Mouse (Mus musculus) neural tube, postnatal 0 days (tissue): Measurements from ENCODE around the gene Vat1l. TPM values are rescaled to one million over a fixed set of nuclear protein-coding genes. Genes with fewer than 3 reads are reported as not detected.

Source experiments
- polyA plus RNA-seq: library from polyadenylated mRNA; unstranded; fragments of >200 nt; fragmentation: Nextera tagmentation; extraction: Ambion mirVana; gene quantifications from 2 replicates; pipeline ENCODE4 v1.2.1, GENCODE M21; 2015

Gene Vat1l
- polyA plus RNA-seq: 65.1 and 68.2 TPM in 2 replicates

DNA sequence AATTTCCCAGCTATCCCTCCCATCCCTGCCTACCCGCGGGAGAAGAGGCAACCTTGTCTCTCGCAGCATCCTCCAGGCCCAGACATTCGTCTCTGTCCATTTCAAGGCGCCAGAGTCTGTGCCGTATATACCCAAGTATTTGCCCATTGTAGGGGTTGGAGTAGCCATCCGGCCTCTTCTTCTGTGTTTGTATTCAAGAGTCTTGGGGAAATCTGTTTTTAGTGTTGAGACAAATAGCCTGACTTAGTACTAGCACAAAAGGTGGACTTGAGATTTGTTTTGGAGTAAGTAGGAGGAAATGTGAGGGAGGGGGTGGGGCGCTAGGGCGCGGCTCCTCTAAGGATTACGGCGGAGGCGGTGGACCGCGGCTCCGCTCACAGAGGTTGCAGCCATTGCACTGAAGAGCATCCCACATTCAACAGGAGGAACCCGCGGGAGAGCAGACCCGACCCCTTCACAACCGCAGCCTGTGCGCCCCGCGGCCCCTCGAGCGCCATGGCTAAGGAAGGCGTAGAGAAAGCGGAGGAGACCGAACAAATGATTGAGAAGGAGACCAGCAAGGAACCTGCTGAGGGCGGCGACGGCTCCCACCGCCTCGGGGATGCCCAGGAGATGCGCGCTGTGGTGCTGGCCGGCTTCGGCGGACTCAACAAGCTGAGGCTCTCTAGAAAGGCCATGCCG lies at the start of gene Vat1l:
Vat1l (plus strand) TSS at position 392 of the 681 bp plus-strand sequence.

DNA sequence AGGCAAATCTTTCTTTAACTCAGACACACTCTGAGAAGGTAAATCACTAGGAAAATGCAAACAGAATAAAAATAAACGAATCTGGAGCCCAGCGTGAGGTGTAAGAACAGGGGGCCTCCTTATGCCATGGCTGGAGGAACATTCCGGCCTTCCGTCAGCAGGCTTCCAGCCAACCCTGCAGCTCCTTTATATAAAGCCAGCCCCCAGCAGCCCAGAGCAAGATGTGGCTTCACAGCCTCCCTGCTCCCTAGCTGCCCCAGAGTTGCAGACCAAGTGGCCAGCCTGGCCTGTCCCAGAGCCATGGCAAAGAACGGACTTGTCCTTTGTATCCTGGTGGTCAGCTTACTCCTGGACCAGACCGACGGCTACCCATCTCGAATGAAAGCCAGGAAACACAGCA lies 212.4 kb downstream of the Vat1l start, which contains the start of gene Clec3a:
Clec3a (plus strand) TSS at position 301 of the 400 bp plus-strand sequence.

Other genes with a start within 250 kb of the Vat1l start
- gene Nudt7, start 72.1 kb upstream of the Vat1l start, polyA plus RNA-seq: 6.6 and 7.6 TPM in 2 replicates
- 0.28 TPM in 1 of 2 replicates, not detected in the other for gene Clec3a, start 212.5 kb downstream of the Vat1l start, polyA plus RNA-seq
- gene Wwox, start 234.0 kb downstream of the Vat1l start, polyA plus RNA-seq: 13.7 and 15.8 TPM in 2 replicates